12 mouse cellular contexts compared by ENCODE assay signal in genomic region chr1:151236141-151236930, GRCm38 (mm10). TPM values are rescaled to one million over a fixed set of nuclear protein-coding genes. Genes with fewer than 3 reads are reported as not detected.
A peak's percentile ranks its signal among the peaks of the same experiment; 100 is the strongest.
DNase-seq lines count a peak whose midpoint lies in the region; ATAC-seq lines count a peak whose summit lies in the region.
"Had no signal": no experiment of that assay in that cellular context is flagged by ENCODE, and none has a peak within 500 bp of the region (broad histone marks: within the 10 kb centered on the region; RNA-seq: fewer than 3 reads in every experiment).

No protein-coding gene starts in this region.

- no peaks in the 10 kb centered on the region for H3K36me3 ChIP-seq in neural tube, embryonic 15.5 days
- H3K36me3 ChIP-seq in midbrain, embryonic 16.5 days (ENCODE audit: control insufficient read depth, insufficient read depth, low read length), result no peaks in the 10 kb centered on the region
- H3K36me3 ChIP-seq: embryonic facial prominence, embryonic 12.5 days; G1E; liver, embryonic 15.5 days; stomach, embryonic 15.5 days had no signal

- H3K4me2 ChIP-seq in neural tube, embryonic 15.5 days, result no peak overlapping the region
- no peak overlapping the region for H3K4me2 ChIP-seq in midbrain, embryonic 16.5 days (ENCODE audit: low read length)
- H3K4me2 ChIP-seq: embryonic facial prominence, embryonic 12.5 days; liver, embryonic 15.5 days; stomach, embryonic 15.5 days had no signal

- intact Hi-C loops in left cerebral cortex, postnatal 36 days (cut with DNase I), result no loop called here

- H3K27me3 ChIP-seq in neural tube, embryonic 15.5 days (replicated peaks), result no peaks in the 10 kb centered on the region
- H3K27me3 ChIP-seq in midbrain, embryonic 16.5 days (ENCODE audit: control insufficient read depth, insufficient read depth, low read depth, low read length), result no peaks in the 10 kb centered on the region
- H3K27me3 ChIP-seq: embryonic facial prominence, embryonic 12.5 days; liver, embryonic 15.5 days; stomach, embryonic 15.5 days had no signal

- no peak for DNase-seq in frontal cortex, postnatal 25 days (ENCODE audit: low spot score in 2 of 2)
- peak; percentile 64 for DNase-seq in Muller cell, postnatal 12 days (ENCODE audit: inconsistent ontology term)
- DNase-seq in heart, adult 9 months (ENCODE audit: low spot score in 2 of 2), result peak; percentile 79 to 81
- peak; percentile 17 to 18 for DNase-seq in left cerebral cortex, postnatal 36 days (ENCODE audit: low spot score in 2 of 2)
- no peak for DNase-seq in MN1 (ENCODE audit: low spot score)

- no peaks in the 10 kb centered on the region for H3K9me3 ChIP-seq in neural tube, embryonic 15.5 days (replicated peaks)
- no peaks in the 10 kb centered on the region; the same call in 1 of the 2 replicates for H3K9me3 ChIP-seq in midbrain, embryonic 16.5 days (replicated peaks; ENCODE audit: control insufficient read depth, low read length, poor library complexity, severe bottlenecking)
- H3K9me3 ChIP-seq: embryonic facial prominence, embryonic 12.5 days; G1E; liver, embryonic 15.5 days; stomach, embryonic 15.5 days had no signal

- no peak overlapping the region for H3K27ac ChIP-seq in neural tube, embryonic 15.5 days (replicated peaks)
- H3K27ac ChIP-seq in midbrain, embryonic 16.5 days (ENCODE audit: low read length), result no peak overlapping the region
- H3K27ac ChIP-seq: embryonic facial prominence, embryonic 12.5 days; liver, embryonic 15.5 days; stomach, embryonic 15.5 days had no signal

- peak; percentile 96 for ATAC-seq in frontal cortex, adult (ENCODE audit: low TSS enrichment)
- no peak for ATAC-seq in neural tube, embryonic 15.5 days (ENCODE audit: low FRiP score)
- no peak for ATAC-seq in midbrain, embryonic 16.5 days

- no peak overlapping the region for H3K4me3 ChIP-seq in neural tube, embryonic 15.5 days (replicated peaks)
- H3K4me3 ChIP-seq in midbrain, embryonic 16.5 days (ENCODE audit: low read depth, low read length), result no peak overlapping the region
- H3K4me3 ChIP-seq: embryonic facial prominence, embryonic 12.5 days; liver, embryonic 15.5 days; stomach, embryonic 15.5 days had no signal

- no peaks in the 10 kb centered on the region for H3K4me1 ChIP-seq in neural tube, embryonic 15.5 days
- H3K4me1 ChIP-seq in midbrain, embryonic 16.5 days (ENCODE audit: control insufficient read depth, insufficient read depth, low read length), result no peaks in the 10 kb centered on the region
- H3K4me1 ChIP-seq: embryonic facial prominence, embryonic 12.5 days; stomach, embryonic 15.5 days had no signal

- no peak overlapping the region for H3K9ac ChIP-seq in neural tube, embryonic 15.5 days (replicated peaks)
- H3K9ac ChIP-seq in midbrain, embryonic 16.5 days (ENCODE audit: low read depth, low read length), result no peak overlapping the region
- H3K9ac ChIP-seq: embryonic facial prominence, embryonic 12.5 days; liver, embryonic 15.5 days; stomach, embryonic 15.5 days had no signal

- 82% methylated on average over 13 of the region's 13 CpGs for WGBS in neural tube, embryonic 15.5 days
- WGBS in midbrain, embryonic 16.5 days, result 79% methylated on average over 13 of the region's 13 CpGs

RNA-seq across cellular contexts. Expression of gene Gm47996, which starts 26.4 kb away (rescaled TPM):
- not detected for total RNA-seq in left cerebral cortex, postnatal 36 days (2021)
- not detected in 2 replicates for polyA plus RNA-seq in neural tube, embryonic 15.5 days (2015; fragmentation: Nextera tagmentation; extraction: Ambion mirVana)
- polyA plus RNA-seq in midbrain, embryonic 16.5 days (2015; fragmentation: Nextera tagmentation; extraction: Ambion mirVana), result not detected in 2 replicates
- polyA plus RNA-seq: embryonic facial prominence, embryonic 12.5 days; stomach, embryonic 15.5 days had no signal

RNA-seq across cellular contexts. Expression of gene 3110040M04Rik, which starts 32.4 kb away (rescaled TPM):
- total RNA-seq in left cerebral cortex, postnatal 36 days (2021), result not detected
- polyA plus RNA-seq in neural tube, embryonic 15.5 days (2015; fragmentation: Nextera tagmentation; extraction: Ambion mirVana), result not detected in 2 replicates
- polyA plus RNA-seq in midbrain, embryonic 16.5 days (2015; fragmentation: Nextera tagmentation; extraction: Ambion mirVana), result not detected in 2 replicates
- polyA plus RNA-seq: embryonic facial prominence, embryonic 12.5 days had no signal

RNA-seq across cellular contexts. Expression of gene Gm47995, which starts 38.1 kb away (rescaled TPM):
- not detected for total RNA-seq in left cerebral cortex, postnatal 36 days (2021)
- not detected in 2 replicates for polyA plus RNA-seq in neural tube, embryonic 15.5 days (2015; fragmentation: Nextera tagmentation; extraction: Ambion mirVana)
- not detected in 2 replicates for polyA plus RNA-seq in midbrain, embryonic 16.5 days (2015; fragmentation: Nextera tagmentation; extraction: Ambion mirVana)
- polyA plus RNA-seq: embryonic facial prominence, embryonic 12.5 days had no signal

RNA-seq across cellular contexts. Expression of gene Gm8947, which starts 44.2 kb away (rescaled TPM):
- not detected for total RNA-seq in left cerebral cortex, postnatal 36 days (2021)
- not detected in 2 replicates for polyA plus RNA-seq in neural tube, embryonic 15.5 days (2015; fragmentation: Nextera tagmentation; extraction: Ambion mirVana)
- polyA plus RNA-seq in midbrain, embryonic 16.5 days (2015; fragmentation: Nextera tagmentation; extraction: Ambion mirVana), result not detected in 2 replicates

RNA-seq across cellular contexts. Expression of gene Gm47985, which starts 54.0 kb away (rescaled TPM):
- not detected for total RNA-seq in left cerebral cortex, postnatal 36 days (2021)
- polyA plus RNA-seq in neural tube, embryonic 15.5 days (2015; fragmentation: Nextera tagmentation; extraction: Ambion mirVana), result 0.24 TPM in 1 of 2 replicates, not detected in the other
- not detected in 2 replicates for polyA plus RNA-seq in midbrain, embryonic 16.5 days (2015; fragmentation: Nextera tagmentation; extraction: Ambion mirVana)

Comparison
In these comparisons a context has a peak if more than half of its experiments do, and no peak if none do; other contexts are left out.
1. DNase-seq: peak in Muller cell, postnatal 12 days (single experiment), heart, adult 9 months (2 of 2) and left cerebral cortex, postnatal 36 days (2 of 2); none in frontal cortex, postnatal 25 days (0 of 2) and MN1 (single experiment).